Mouse (Mus musculus) embryo, embryonic 9.5 days (tissue): ENCODE measurements around the gene Pex26.

Experiments used
- DNase-seq: peaks from one replicate; pipeline ENCODE4 v3.0.0-alpha.2; 2017; ENCODE audit errors: extremely low spot score

Gene Pex26

GRCm38 (mm10) chr6:121166098-121166552 is 17.3 kb upstream of the Pex26 start:
- no peak for DNase-seq

GRCm38 (mm10) chr6:121167381-121167975 is 16.0 kb upstream of the Pex26 start:
- DNase-seq, result no peak

- no peak for DNase-seq
Measured at GRCm38 (mm10) chr6:121171102-121171501, 12.4 kb upstream of the Pex26 start.

- DNase-seq, result no peak
Measured at GRCm38 (mm10) chr6:121173471-121173870, 10.0 kb upstream of the Pex26 start.

- no peak for DNase-seq
Measured at GRCm38 (mm10) chr6:121174761-121175160, 8.7 kb upstream of the Pex26 start.

GRCm38 (mm10) chr6:121176011-121176730 is 7.3 kb upstream of the Pex26 start:
- no peak for DNase-seq

- no peak for DNase-seq
Measured at GRCm38 (mm10) chr6:121176731-121177098, 6.8 kb upstream of the Pex26 start.

- DNase-seq, result no peak
Measured at GRCm38 (mm10) chr6:121177118-121177708, 6.3 kb upstream of the Pex26 start.

GRCm38 (mm10) chr6:121178700-121179358 is 4.6 kb upstream of the Pex26 start:
- peak; percentile 76 for DNase-seq

GRCm38 (mm10) chr6:121179846-121180245 is 3.6 kb upstream of the Pex26 start:
- no peak for DNase-seq

- peak; percentile 54 for DNase-seq
Measured at GRCm38 (mm10) chr6:121184198-121185140, 1.0 kb downstream of the Pex26 start.

GRCm38 (mm10) chr6:121185232-121185631 is 1.8 kb downstream of the Pex26 start:
- no peak for DNase-seq

- no peak for DNase-seq
Measured at GRCm38 (mm10) chr6:121191261-121192009, 8.0 kb downstream of the Pex26 start.

- DNase-seq, result no peak
Measured at GRCm38 (mm10) chr6:121194061-121194955, 10.8 kb downstream of the Pex26 start.

GRCm38 (mm10) chr6:121194956-121195731 is 11.7 kb downstream of the Pex26 start:
- no peak for DNase-seq

- no peak for DNase-seq
Measured at GRCm38 (mm10) chr6:121197807-121198365, 14.4 kb downstream of the Pex26 start.

- no peak for DNase-seq
Measured at GRCm38 (mm10) chr6:121200458-121200857, 17.0 kb downstream of the Pex26 start.

GRCm38 (mm10) chr6:121202026-121202425 is 18.6 kb downstream of the Pex26 start:
- DNase-seq, result no peak

- no peak for DNase-seq
Measured at GRCm38 (mm10) chr6:121206481-121206880, 23.0 kb downstream of the Pex26 start.
